Mouse (Mus musculus) MEL (cell line): ENCODE measurements around the gene Frmd4a. TPM values are rescaled to one million over a fixed set of nuclear protein-coding genes. Genes with fewer than 3 reads are reported as not detected.

Experiments
- DNase-seq: peaks from one replicate; pipeline ENCODE4 v3.0.0; 2011; ENCODE audit warnings: low read depth, low spot score
- H3K27ac ChIP-seq: 2 replicates; pipeline ENCODE4 v1.5.1; 2012; ENCODE audit warnings: low read depth, mild to moderate bottlenecking, control low read depth, low read length, moderate library complexity; ENCODE audit not compliant: control insufficient read depth
- H3K27me3 ChIP-seq, 2 experiments: fragments of 150-350 bp in 1 of 2; sonication (generic) in 1 of 2; 2 replicates each; pipeline ENCODE4 v1.6.1; 2012; ENCODE audit warnings: low read length in 2 of 2, mild to moderate bottlenecking in 2 of 2, improper control_type of control experiment in 1 of 2, moderate library complexity in 1 of 2; ENCODE audit not compliant: insufficient read depth in 2 of 2, control insufficient read depth in 1 of 2
- H3K36me3 ChIP-seq, 2 experiments: 2 replicates each; pipeline ENCODE4 v1.6.1; 2012 to 2014; ENCODE audit warnings: low read length in 2 of 2, improper control_type of control experiment in 1 of 2, inconsistent platforms in 1 of 2, mild to moderate bottlenecking in 1 of 2; ENCODE audit not compliant: insufficient read depth in 2 of 2, control insufficient read depth in 1 of 2
- H3K4me1 ChIP-seq, 2 experiments: fragments of 150-350 bp in 1 of 2; sonication (generic) in 1 of 2; 2 replicates each; pipeline ENCODE4 v1.6.1; 2012; ENCODE audit warnings: low read length in 2 of 2, improper control_type of control experiment in 1 of 2, mild to moderate bottlenecking in 1 of 2; ENCODE audit not compliant: insufficient read depth in 2 of 2, control insufficient read depth in 1 of 2
- H3K4me3 ChIP-seq, 2 experiments: fragments of 150-350 bp in 1 of 2; sonication (generic) in 1 of 2; 2 replicates each; pipeline ENCODE4 v1.5.1; 2012; ENCODE audit warnings: low read depth in 2 of 2, low read length in 2 of 2, mild to moderate bottlenecking in 2 of 2, moderate library complexity in 2 of 2, control low read depth in 1 of 2, improper control_type of control experiment in 1 of 2; ENCODE audit not compliant: control insufficient read depth in 1 of 2, insufficient read depth in 1 of 2
- H3K79me2 ChIP-seq: 2 replicates; pipeline ENCODE4 v1.6.1; 2012; ENCODE audit warnings: mild to moderate bottlenecking, low read length, moderate library complexity; ENCODE audit not compliant: control insufficient read depth, poor library complexity, insufficient read depth
- H3K9ac ChIP-seq: 2 replicates; pipeline ENCODE4 v1.6.1; 2012; ENCODE audit warnings: low read depth, mild to moderate bottlenecking, control low read depth, low read length, moderate library complexity; ENCODE audit not compliant: control insufficient read depth, poor library complexity, severe bottlenecking
- H3K9me3 ChIP-seq: fragments of 150-350 bp; sonication (generic); replicated peaks from 2 replicates; pipeline ENCODE4 v1.6.1; 2012; ENCODE audit warnings: mild to moderate bottlenecking, low read length, improper control_type of control experiment, moderate library complexity; ENCODE audit not compliant: insufficient read depth
- CTCF ChIP-seq, 3 experiments: IDR thresholded peaks in 2 of 3; conservative IDR thresholded peaks in 1 of 3; 2 replicates each; pipeline ENCODE4 v1.5.1; 2011 to 2012; ENCODE audit warnings: low read length in 3 of 3, low read depth in 2 of 3, mild to moderate bottlenecking in 2 of 3, improper control_type of control experiment in 1 of 3, inconsistent platforms in 1 of 3, mixed read lengths in 1 of 3, moderate library complexity in 1 of 3; ENCODE audit not compliant: control insufficient read depth in 1 of 3, insufficient read depth in 1 of 3, poor library complexity in 1 of 3, severe bottlenecking in 1 of 3
- E2F4 ChIP-seq: IDR thresholded peaks from 2 replicates; pipeline ENCODE4 v1.6.1; 2011; ENCODE audit warnings: low read depth, low read length, improper control_type of control experiment, borderline replicate concordance
- GATA1 ChIP-seq: IDR thresholded peaks from 2 replicates; pipeline ENCODE4 v1.6.1; 2011; ENCODE audit warnings: low read depth, low read length, improper control_type of control experiment
- KAT2A ChIP-seq: conservative IDR thresholded peaks from 2 replicates; pipeline ENCODE4 v1.6.1; 2012; ENCODE audit warnings: low read depth, low read length, improper control_type of control experiment, inconsistent platforms
- MEF2A ChIP-seq: IDR thresholded peaks from 2 replicates; pipeline ENCODE4 v1.6.1; 2014; ENCODE audit warnings: low read depth, mild to moderate bottlenecking, inconsistent platforms, low read length, improper control_type of control experiment; ENCODE audit not compliant: poor library complexity, insufficient replicate concordance, severe bottlenecking; ENCODE audit errors: extremely low read depth
- POLR2A ChIP-seq, 2 experiments: IDR thresholded peaks; 2 replicates each; pipeline ENCODE4 v1.6.1; 2011 to 2012; ENCODE audit warnings: low read length in 2 of 2, mild to moderate bottlenecking in 2 of 2, control low read depth in 1 of 2, improper control_type of control experiment in 1 of 2, low read depth in 1 of 2, moderate library complexity in 1 of 2; ENCODE audit not compliant: control insufficient read depth in 1 of 2, insufficient read depth in 1 of 2, poor library complexity in 1 of 2
- POLR2AphosphoS5 ChIP-seq: IDR thresholded peaks from 2 replicates; pipeline ENCODE4 v1.6.1; 2012; ENCODE audit warnings: low read depth, borderline replicate concordance, mild to moderate bottlenecking, inconsistent platforms, low read length, moderate library complexity, mixed read lengths
- RAD21 ChIP-seq: IDR thresholded peaks from 2 replicates; pipeline ENCODE4 v1.6.1; 2011; ENCODE audit warnings: mild to moderate bottlenecking, low read depth, low read length, improper control_type of control experiment
- TAL1 ChIP-seq: IDR thresholded peaks from 2 replicates; pipeline ENCODE4 v1.6.1; 2012; ENCODE audit warnings: mild to moderate bottlenecking, inconsistent platforms, low read length, moderate library complexity, mixed read lengths
- TBP ChIP-seq: IDR thresholded peaks from 2 replicates; pipeline ENCODE4 v1.8.0; 2011; ENCODE audit warnings: low read depth, low read length, improper control_type of control experiment
- UBTF ChIP-seq: IDR thresholded peaks from 2 replicates; pipeline ENCODE4 v1.6.1; 2012; ENCODE audit warnings: low read depth, mild to moderate bottlenecking, inconsistent platforms, low read length, improper control_type of control experiment, moderate library complexity, borderline replicate concordance; ENCODE audit not compliant: insufficient read depth
- USF2 ChIP-seq, 2 experiments: IDR thresholded peaks; 2 replicates each; pipeline ENCODE4 v1.6.1; 2011 to 2012; ENCODE audit warnings: improper control_type of control experiment in 2 of 2, low read length in 2 of 2, borderline replicate concordance in 1 of 2, inconsistent platforms in 1 of 2, low read depth in 1 of 2, mild to moderate bottlenecking in 1 of 2; ENCODE audit not compliant: insufficient read depth in 1 of 2
- ZC3H11A ChIP-seq: IDR thresholded peaks from 2 replicates; pipeline ENCODE4 v1.6.1; 2012; ENCODE audit warnings: low read depth, mild to moderate bottlenecking, inconsistent platforms, low read length, improper control_type of control experiment
- ZKSCAN1 ChIP-seq: IDR thresholded peaks from 2 replicates; pipeline ENCODE4 v1.6.1; 2012; ENCODE audit warnings: low read depth, mild to moderate bottlenecking, inconsistent platforms, low read length, improper control_type of control experiment, moderate library complexity
- ZMIZ1 ChIP-seq: IDR thresholded peaks from 2 replicates; pipeline ENCODE4 v1.6.1; 2012; ENCODE audit warnings: low read depth, mild to moderate bottlenecking, inconsistent platforms, low read length, improper control_type of control experiment, moderate library complexity
- polyA plus RNA-seq, 2 experiments: library from polyadenylated mRNA; stranded (reverse) in 1 of 2; unstranded in 1 of 2; fragments of >175 nt in 1 of 2; fragments of >200 nt in 1 of 2; gene quantifications; 2 replicates each; pipeline versions ENCODE4 v1.2.1 to v1.2.4; 2012; ENCODE audit warnings: low replicate concordance in 2 of 2, low read depth in 1 of 2; ENCODE audit not compliant: insufficient read length in 2 of 2, insufficient read depth in 1 of 2, missing spikeins in 1 of 2
- total RNA-seq: library from RNA; depleted of rRNA; stranded (reverse); fragments of 300-350 nt; gene quantifications from 2 replicates; pipeline ENCODE4 v1.2.3, GENCODE M21; 2012

Gene Frmd4a
- total and polyA plus RNA-seq, 3 experiments: 6.4 to 14.4 TPM; not detected in 1

GRCm38 (mm10) chr2:4608253-4608652, 590.7 kb downstream of the Frmd4a start:
- no peak overlapping the region for H3K4me3 ChIP-seq
- DNase-seq: no peak

GRCm38 (mm10) chr2:4609433-4609832, 591.9 kb downstream of the Frmd4a start:
- Histone ChIP-seq H3K36me3 (peaks cover 0 to 18% of the 10 kb centered on the region in 2 experiments; a peak in 2 of 4 replicates), H3K9me3 (no peaks in the 10 kb centered on the region), H3K27me3 (no peaks in the 10 kb centered on the region), H3K27ac (no peak overlapping the region), H3K4me1 (no peaks in the 10 kb centered on the region), H3K9ac (no peak overlapping the region), H3K79me2 (no peaks in the 10 kb centered on the region), H3K4me3 (no peak overlapping the region)
- no peak for DNase-seq
- TF ChIP-seq TBP (no peak), ZMIZ1 (no peak), UBTF (no peak), RAD21 (no peak), USF2 (IDR thresholded peaks at IDR 0.05; ENCODE audit: borderline replicate concordance in 1 of 2, insufficient read depth in 1 of 2, low read depth in 1 of 2, low read length in 2 of 2) (no peak)

More at GRCm38 (mm10) chr2:4608253-4608652, 590.7 kb downstream of the Frmd4a start:
- Histone ChIP-seq H3K27ac (no peak overlapping the region), H3K9ac (no peak overlapping the region), H3K9me3 (no peaks in the 10 kb centered on the region), H3K79me2 (no peaks in the 10 kb centered on the region), H3K36me3 (peaks cover 0 to 18% of the 10 kb centered on the region in 2 experiments; a peak in 2 of 4 replicates), H3K27me3 (no peaks in the 10 kb centered on the region), H3K4me1 (no peaks in the 10 kb centered on the region)
- TF ChIP-seq KAT2A (no peak), ZC3H11A (no peak), GATA1 (no peak), USF2 (IDR thresholded peaks at IDR 0.05; ENCODE audit: borderline replicate concordance in 1 of 2, insufficient read depth in 1 of 2, low read depth in 1 of 2, low read length in 2 of 2) (no peak), TAL1 (no peak)

- DNase-seq: no peak
- H3K27ac ChIP-seq: no peak overlapping the region
- H3K79me2 ChIP-seq: no peaks in the 10 kb centered on the region
- no peak overlapping the region for H3K9ac ChIP-seq
- H3K9me3 ChIP-seq: no peaks in the 10 kb centered on the region
- H3K36me3 ChIP-seq: peaks cover 0 to 15% of the 10 kb centered on the region in 2 experiments; a peak in 2 of 4 replicates
- H3K27me3 ChIP-seq: no peaks in the 10 kb centered on the region
- H3K4me3 ChIP-seq: no peak overlapping the region
- H3K4me1 ChIP-seq: no peaks in the 10 kb centered on the region
- TF ChIP-seq CTCF (IDR thresholded peaks at IDR 0.05 in 2 of 3, conservative IDR thresholded peaks at IDR 0.05 in 1 of 3; ENCODE audit: control insufficient read depth in 1 of 3, insufficient read depth in 1 of 3, low read depth in 2 of 3, low read length in 3 of 3, poor library complexity in 1 of 3, severe bottlenecking in 1 of 3) (no peak), MEF2A (no peak), ZMIZ1 (no peak), UBTF (no peak), POLR2AphosphoS5 (no peak), ZKSCAN1 (no peak), POLR2A (IDR thresholded peaks at IDR 0.05; ENCODE audit: control insufficient read depth in 1 of 2, insufficient read depth in 1 of 2, low read depth in 1 of 2, low read length in 2 of 2, poor library complexity in 1 of 2) (no peak), E2F4 (no peak), RAD21 (no peak)
Observed at GRCm38 (mm10) chr2:4611295-4611694, 593.8 kb downstream of the Frmd4a start.
